Mouse (Mus musculus): ENCODE data around the gene Cdsn. TPM values are rescaled to one million over a fixed set of nuclear protein-coding genes. Genes with fewer than 3 reads are reported as not detected.

The Cdsn gene
- polyA plus RNA-seq, 1 experiment: 19.7 TPM

GRCm38 (mm10) chr17:35578211-35578610, 26.3 kb downstream of the Cdsn start:
- Histone ChIP-seq H3K27ac (replicated peaks; ENCODE audit: low read depth, low read length) (no peak overlapping the region), H3K4me1 (ENCODE audit: control insufficient read depth, insufficient read depth, insufficient read length, low read length) (no peaks in the 10 kb centered on the region), H3K4me3 (ENCODE audit: insufficient read depth, low read depth, low read length) (no peak overlapping the region)

GRCm38 (mm10) chr17:35582900-35583299, 31.0 kb downstream of the Cdsn start:
- Histone ChIP-seq H3K4me3 (ENCODE audit: insufficient read depth, low read depth, low read length) (no peak overlapping the region), H3K4me1 (ENCODE audit: control insufficient read depth, insufficient read depth, insufficient read length, low read length) (no peaks in the 10 kb centered on the region), H3K27ac (replicated peaks; ENCODE audit: low read depth, low read length) (no peak overlapping the region)

- H3K4me1 ChIP-seq (ENCODE audit: control insufficient read depth, insufficient read depth, insufficient read length, low read length): no peaks in the 10 kb centered on the region
- no peak overlapping the region for H3K4me3 ChIP-seq (ENCODE audit: insufficient read depth, low read depth, low read length)
- H3K27ac ChIP-seq (replicated peaks; ENCODE audit: low read depth, low read length): no peak overlapping the region
These were observed 32.5 kb downstream of the Cdsn start for GRCm38 (mm10) chr17:35584330-35584937.

- H3K4me1 ChIP-seq (ENCODE audit: control insufficient read depth, insufficient read depth, insufficient read length, low read length): no peaks in the 10 kb centered on the region
- no peak overlapping the region for H3K27ac ChIP-seq (replicated peaks; ENCODE audit: low read depth, low read length)
- H3K4me3 ChIP-seq (ENCODE audit: insufficient read depth, low read depth, low read length): no peak overlapping the region
These were observed 35.4 kb downstream of the Cdsn start for GRCm38 (mm10) chr17:35587291-35587690.

- no peak overlapping the region for H3K4me3 ChIP-seq (ENCODE audit: insufficient read depth, low read depth, low read length)
- H3K27ac ChIP-seq (replicated peaks; ENCODE audit: low read depth, low read length): no peak overlapping the region
- no peaks in the 10 kb centered on the region for H3K4me1 ChIP-seq (ENCODE audit: control insufficient read depth, insufficient read depth, insufficient read length, low read length)
These were observed 36.5 kb downstream of the Cdsn start for GRCm38 (mm10) chr17:35588387-35588786.

GRCm38 (mm10) chr17:35590410-35591218, 38.7 kb downstream of the Cdsn start:
- Histone ChIP-seq H3K4me1 (ENCODE audit: control insufficient read depth, insufficient read depth, insufficient read length, low read length) (no peaks in the 10 kb centered on the region), H3K27ac (replicated peaks; ENCODE audit: low read depth, low read length) (no peak overlapping the region), H3K4me3 (ENCODE audit: insufficient read depth, low read depth, low read length) (no peak overlapping the region)

- Histone ChIP-seq H3K4me3 (ENCODE audit: insufficient read depth, low read depth, low read length) (no peak overlapping the region), H3K27ac (replicated peaks; ENCODE audit: low read depth, low read length) (no peak overlapping the region)
These were observed 39.3 kb downstream of the Cdsn start for GRCm38 (mm10) chr17:35591219-35591578.

GRCm38 (mm10) chr17:35591731-35592130, 39.8 kb downstream of the Cdsn start:
- Histone ChIP-seq H3K4me3 (ENCODE audit: insufficient read depth, low read depth, low read length) (no peak overlapping the region), H3K4me1 (ENCODE audit: control insufficient read depth, insufficient read depth, insufficient read length, low read length) (no peaks in the 10 kb centered on the region), H3K27ac (replicated peaks; ENCODE audit: low read depth, low read length) (no peak overlapping the region)

More at GRCm38 (mm10) chr17:35591219-35591578, 39.3 kb downstream of the Cdsn start:
- H3K4me1 ChIP-seq (ENCODE audit: control insufficient read depth, insufficient read depth, insufficient read length, low read length): no peaks in the 10 kb centered on the region

- Histone ChIP-seq H3K27ac (replicated peaks; ENCODE audit: low read depth, low read length) (no peak overlapping the region), H3K4me3 (ENCODE audit: insufficient read depth, low read depth, low read length) (no peak overlapping the region), H3K4me1 (ENCODE audit: control insufficient read depth, insufficient read depth, insufficient read length, low read length) (no peaks in the 10 kb centered on the region)
These were observed 40.2 kb downstream of the Cdsn start for GRCm38 (mm10) chr17:35592131-35592530.

GRCm38 (mm10) chr17:35593786-35594185, 41.9 kb downstream of the Cdsn start:
- Histone ChIP-seq H3K27ac (replicated peaks; ENCODE audit: low read depth, low read length) (no peak overlapping the region), H3K4me1 (ENCODE audit: control insufficient read depth, insufficient read depth, insufficient read length, low read length) (no peaks in the 10 kb centered on the region), H3K4me3 (ENCODE audit: insufficient read depth, low read depth, low read length) (no peak overlapping the region)

GRCm38 (mm10) chr17:35594456-35594855, 42.5 kb downstream of the Cdsn start:
- H3K4me1 ChIP-seq (ENCODE audit: control insufficient read depth, insufficient read depth, insufficient read length, low read length): no peaks in the 10 kb centered on the region
- no peak overlapping the region for H3K27ac ChIP-seq (replicated peaks; ENCODE audit: low read depth, low read length)
- no peak overlapping the region for H3K4me3 ChIP-seq (ENCODE audit: insufficient read depth, low read depth, low read length)

GRCm38 (mm10) chr17:35597399-35597798, 45.5 kb downstream of the Cdsn start:
- Histone ChIP-seq H3K4me1 (ENCODE audit: control insufficient read depth, insufficient read depth, insufficient read length, low read length) (no peaks in the 10 kb centered on the region), H3K27ac (replicated peaks; ENCODE audit: low read depth, low read length) (no peak overlapping the region), H3K4me3 (ENCODE audit: insufficient read depth, low read depth, low read length) (no peak overlapping the region)

- Histone ChIP-seq H3K4me1 (ENCODE audit: control insufficient read depth, insufficient read depth, insufficient read length, low read length) (no peaks in the 10 kb centered on the region), H3K27ac (replicated peaks; ENCODE audit: low read depth, low read length) (no peak within 1 kb of the TSS), H3K4me3 (ENCODE audit: insufficient read depth, low read depth, low read length) (no peak within 1 kb of the TSS)
These were observed 49.3 kb downstream of the Cdsn start, which contains the start of gene Sfta2 for GRCm38 (mm10) chr17:35601249-35601648. Gene Sfta2, plus strand, starts transcription at chr17:35601549.

GRCm38 (mm10) chr17:35601736-35602354, 49.9 kb downstream of the Cdsn start:
- no peaks in the 10 kb centered on the region for H3K4me1 ChIP-seq (ENCODE audit: control insufficient read depth, insufficient read depth, insufficient read length, low read length)
- H3K4me3 ChIP-seq (ENCODE audit: insufficient read depth, low read depth, low read length): no peak overlapping the region
- H3K27ac ChIP-seq (replicated peaks; ENCODE audit: low read depth, low read length): no peak overlapping the region

All from brown adipose tissue, adult 24 weeks (tissue).